Mouse (Mus musculus) CD4-positive, CD25-positive, alpha-beta regulatory T cell, adult 4 months (primary cell): ENCODE data around the gene Myo18b. TPM values are rescaled to one million over a fixed set of nuclear protein-coding genes. Genes with fewer than 3 reads are reported as not detected.

Experiments
- ATAC-seq: one replicate; pipeline ENCODE4 v1.8.0; 2017
- polyA plus RNA-seq, 2 experiments: library from polyadenylated mRNA; unstranded; fragments of 100-300 nt; shearing (Covaris generic); gene quantifications; one replicate each; pipeline ENCODE4 v1.2.1; 2017

Myo18b gene
- polyA plus RNA-seq, 2 experiments from 2014 or later: not detected

DNA sequence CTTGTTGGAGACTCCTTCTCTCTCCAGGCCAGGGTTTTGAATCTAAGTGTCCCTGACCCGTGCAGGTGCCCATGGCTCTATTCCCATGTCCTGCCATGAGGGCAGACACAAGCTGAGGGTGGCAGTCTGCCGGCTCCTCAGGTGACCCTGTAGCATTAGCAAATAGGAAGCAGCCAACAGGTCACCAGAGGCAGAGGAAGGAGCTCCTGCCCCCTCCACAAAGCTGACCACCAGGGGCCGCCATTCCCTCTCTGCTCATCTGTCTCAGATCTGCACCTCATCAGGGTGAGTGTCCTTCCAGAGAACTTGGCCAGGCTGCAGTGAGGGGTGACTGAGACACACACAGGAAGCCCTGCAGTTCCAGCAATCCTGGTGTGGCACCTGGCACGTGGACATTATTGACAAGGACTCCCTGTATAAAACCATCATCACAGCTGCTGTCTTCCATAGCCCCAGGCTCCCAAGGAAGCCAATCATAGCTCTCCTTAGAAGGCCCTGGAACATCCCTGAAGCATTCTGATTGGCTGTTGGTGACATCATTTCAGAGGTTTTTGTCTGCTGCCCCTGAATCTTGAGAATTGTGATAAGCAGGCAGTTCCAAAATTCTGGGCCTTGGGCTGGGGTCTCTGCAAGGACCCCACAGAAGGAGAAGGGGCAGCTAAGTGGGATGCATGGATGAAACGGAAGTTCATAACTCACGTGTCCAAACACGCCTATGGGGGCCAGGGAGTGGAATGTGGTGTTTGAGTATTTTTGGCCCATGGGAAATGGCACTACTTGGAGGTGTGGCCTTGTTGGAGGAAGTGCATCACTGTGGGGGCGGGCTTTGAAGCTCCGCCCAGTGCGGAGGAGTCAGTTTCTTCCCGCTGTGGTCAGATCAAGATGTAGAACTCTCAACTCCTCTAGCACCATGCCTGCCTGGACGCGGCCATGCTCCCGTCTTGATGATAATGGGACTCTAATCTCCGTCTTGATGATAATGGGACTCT is 104.1 kb downstream of the Myo18b start:
- ATAC-seq: no peak

DNA sequence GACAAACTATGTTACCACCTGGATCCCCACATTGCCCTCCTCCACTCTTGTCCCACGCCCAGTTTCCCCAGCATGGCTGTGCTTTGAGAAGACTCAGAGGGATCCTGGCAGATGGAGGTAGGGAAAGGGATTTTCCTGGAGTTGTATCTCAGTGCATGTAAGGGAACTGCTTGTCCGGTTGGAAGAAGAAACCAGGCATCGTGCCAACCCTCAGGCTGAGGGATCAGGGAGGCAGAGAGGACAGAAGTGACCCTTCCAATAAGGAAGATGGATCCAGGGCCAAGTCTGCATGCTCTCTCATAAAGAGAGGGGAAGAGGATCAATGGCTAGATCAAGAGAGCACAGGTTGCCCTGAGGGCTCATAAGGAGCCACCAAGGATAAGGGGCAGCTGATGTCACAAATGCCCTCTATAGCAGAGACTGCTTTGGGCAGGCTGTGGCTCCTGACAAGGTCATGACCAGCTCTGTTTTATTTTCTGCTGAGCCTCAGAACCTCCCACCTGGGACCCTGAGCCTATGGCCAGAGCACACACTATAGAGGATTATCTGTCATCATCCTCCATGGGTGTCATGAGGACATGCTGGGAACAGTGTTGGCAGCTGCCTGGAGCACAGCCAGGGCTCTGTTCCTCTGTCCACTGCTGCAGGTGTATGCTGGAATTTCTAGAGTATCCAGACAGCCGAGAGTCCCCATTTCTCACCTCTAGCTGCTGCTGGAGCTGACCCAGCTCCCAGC is 105.6 kb downstream of the Myo18b start:
- no peak for ATAC-seq

DNA sequence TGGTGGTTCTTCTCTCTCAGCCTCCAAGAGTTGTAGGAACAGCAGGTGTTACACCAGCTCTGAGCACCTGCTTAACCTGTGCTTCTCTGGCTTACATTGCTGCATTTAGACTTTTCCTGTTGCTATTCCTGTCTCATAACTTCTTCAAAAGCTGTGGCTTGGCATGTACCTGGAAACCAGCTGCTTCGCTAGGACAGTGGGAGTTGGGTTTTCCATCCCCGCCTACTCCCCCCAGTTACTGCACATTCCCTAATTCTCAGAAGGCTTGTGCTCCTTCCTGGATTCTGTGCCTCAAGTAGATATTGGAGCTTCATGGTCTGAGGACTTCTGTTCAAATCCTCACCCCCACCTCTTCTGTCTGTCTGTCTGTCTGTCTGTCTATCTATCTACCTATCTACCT is 107.7 kb downstream of the Myo18b start:
- ATAC-seq: no peak

DNA sequence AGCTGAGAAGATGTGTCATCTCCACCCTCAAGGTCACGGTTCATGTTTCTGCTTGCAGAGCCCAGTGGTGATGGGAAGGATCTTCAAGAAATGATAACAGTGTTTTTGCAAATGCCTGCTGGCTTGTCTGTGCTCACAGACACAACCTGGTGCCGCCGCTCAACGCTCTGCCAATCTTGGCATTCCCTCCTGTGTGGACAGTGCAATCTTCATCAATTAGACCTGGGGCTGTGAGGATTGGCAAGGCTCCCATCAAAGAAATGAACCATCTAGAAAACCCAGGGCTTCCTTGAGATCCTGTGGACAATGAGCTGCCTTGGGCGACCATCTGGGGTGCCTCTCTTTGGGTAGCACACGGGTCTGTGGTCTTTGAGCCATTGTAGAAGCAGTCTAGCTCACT is 109.4 kb downstream of the Myo18b start:
- ATAC-seq: no peak

DNA sequence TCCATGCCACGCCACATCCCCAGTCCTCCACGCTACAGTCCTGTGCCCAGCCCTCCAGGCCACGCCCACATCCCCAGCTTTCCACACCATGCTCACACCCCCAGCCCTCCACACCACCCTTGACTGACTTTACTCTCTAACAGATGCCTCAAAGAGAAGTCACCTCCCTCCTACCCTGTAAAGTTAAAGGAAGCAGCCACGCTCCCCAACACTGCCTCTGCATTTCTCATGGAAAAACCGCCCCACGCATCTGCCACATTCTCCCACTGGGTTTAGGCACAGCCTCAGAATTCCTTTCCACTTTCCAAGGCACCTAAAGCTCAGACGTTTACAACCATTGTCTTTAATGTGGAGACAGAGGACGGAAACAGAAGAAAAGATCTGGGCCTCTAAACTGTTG is 110.1 kb downstream of the Myo18b start:
- ATAC-seq: no peak

DNA sequence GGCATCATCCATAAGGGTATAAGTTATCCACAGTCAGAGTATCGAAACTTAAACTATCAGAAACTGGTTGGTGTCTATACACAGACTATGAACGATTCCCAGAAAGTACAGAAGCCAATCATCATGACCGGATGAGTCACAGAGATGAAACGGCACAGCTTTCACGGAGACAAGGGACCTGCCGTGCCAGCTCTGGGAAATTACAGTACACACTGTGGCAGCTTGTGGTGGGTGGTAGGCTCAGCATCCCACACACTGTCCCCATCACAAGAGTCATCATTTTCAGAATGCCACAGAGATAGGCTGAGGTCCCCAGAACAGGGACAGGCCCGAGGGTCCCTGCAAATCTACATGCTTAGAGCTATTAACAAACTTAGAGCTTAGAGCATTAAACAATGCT is 114.4 kb downstream of the Myo18b start:
- ATAC-seq: no peak

DNA sequence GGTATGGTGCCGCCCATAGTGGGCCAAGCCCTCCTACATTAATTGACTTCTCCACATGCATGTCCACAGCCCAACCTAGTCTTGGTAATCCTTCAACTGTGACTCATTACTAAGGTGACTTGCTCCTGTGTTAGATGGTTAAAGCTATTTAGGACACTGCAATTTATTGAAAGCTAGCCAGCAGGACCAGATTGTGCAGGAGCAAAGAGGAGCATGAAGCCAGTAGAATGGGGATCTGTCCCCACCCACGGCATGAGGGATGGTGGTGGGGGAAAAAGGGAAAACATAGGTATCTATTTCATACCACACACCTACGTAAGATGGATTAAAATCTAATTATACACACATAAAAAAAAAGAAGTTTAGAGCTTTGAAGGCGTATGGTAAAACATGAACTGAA is 114.9 kb downstream of the Myo18b start:
- ATAC-seq: no peak

DNA sequence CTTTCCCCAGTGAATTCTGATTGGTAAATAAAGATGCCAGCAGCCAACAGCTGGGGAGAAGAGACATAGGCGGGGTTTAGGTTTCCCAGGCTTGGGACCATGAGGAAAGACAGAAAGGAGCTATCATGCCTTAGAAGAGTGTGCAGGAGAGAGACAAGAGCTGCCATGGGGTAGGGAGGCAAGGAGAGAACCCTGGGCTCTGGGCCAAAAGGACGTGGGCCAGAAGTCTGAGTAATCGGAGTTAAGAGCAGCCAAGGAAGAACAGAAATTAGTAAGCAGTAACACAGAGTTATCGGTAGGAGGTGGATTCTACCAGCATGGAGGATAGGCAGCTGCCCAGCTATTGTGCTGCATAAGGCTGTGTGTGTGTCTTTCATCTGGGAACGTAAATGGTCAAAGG is 115.8 kb downstream of the Myo18b start:
- no peak for ATAC-seq

DNA sequence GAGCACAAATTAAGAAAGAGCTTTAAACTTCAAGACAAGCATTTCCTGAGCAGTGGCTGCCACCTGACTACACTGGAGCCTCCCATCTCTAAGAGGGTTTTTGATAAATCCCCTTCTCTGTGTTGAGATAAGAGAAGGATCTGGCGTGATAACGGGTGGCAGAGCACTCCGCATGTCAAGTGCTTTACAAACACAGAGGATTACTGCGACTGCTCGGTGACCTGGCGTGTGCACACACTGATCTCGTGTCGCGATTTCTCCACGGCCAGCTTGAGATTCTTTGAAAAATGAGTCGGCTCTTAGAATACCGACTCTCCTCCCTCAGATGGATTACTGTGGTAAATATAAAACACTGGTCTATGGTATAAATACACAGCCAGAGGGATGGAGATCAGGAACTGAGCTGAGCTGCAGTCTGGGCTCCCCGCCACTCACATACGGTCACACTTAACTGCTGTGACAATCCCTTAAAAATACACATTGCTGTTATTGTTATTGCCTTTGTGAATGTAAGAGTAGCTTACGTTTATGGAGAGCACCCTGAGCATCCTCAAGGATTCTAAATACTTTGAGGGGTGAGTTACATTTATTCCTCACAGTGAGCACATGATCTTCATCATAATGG is 119.3 kb downstream of the Myo18b start:
- ATAC-seq: no peak

DNA sequence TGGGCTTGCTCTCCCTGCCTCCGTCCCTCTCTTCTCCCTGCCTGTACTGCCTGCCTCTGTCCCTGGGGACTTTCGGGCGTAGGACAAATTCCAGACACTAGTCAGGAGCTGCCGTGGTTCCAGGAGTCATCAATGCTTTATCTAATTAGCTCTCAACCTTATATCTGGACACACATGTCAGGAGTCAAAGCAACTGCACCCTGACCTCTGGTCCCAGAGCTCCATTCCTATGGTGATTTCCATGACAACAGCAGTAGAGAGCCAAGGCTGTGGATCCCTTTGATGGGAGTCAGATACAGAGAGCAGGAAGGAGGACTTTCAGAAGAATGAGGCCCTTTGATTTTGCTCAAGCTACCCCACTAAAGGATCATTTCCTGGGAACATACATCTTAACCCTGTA is 122.7 kb downstream of the Myo18b start:
- ATAC-seq: no peak

DNA sequence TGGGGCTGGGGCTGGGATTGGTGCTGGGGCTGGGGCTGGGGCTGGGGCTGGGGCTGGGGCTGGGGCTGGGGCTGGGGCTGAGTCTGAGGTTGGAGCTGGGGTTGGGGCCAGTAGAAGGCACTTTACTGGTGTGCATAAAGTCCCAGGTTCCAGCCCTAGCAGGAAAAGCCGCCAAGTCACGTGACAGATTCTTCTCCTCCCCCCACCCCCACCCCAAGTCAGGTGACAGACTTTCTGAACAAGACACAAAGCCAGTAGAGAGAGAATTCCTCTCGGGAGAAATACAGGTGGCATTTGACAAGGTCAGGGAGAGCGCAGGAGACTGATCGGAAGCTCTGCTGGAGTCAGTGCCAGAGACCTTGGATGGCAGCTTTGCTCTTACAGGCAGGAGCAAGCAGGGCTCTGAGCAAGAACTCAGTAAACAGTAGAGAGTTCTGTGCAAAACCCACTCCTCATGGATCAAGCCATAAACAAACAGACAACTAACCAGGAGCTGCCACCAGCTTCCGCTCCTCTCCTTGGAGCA is 124.7 kb downstream of the Myo18b start:
- no peak for ATAC-seq

DNA sequence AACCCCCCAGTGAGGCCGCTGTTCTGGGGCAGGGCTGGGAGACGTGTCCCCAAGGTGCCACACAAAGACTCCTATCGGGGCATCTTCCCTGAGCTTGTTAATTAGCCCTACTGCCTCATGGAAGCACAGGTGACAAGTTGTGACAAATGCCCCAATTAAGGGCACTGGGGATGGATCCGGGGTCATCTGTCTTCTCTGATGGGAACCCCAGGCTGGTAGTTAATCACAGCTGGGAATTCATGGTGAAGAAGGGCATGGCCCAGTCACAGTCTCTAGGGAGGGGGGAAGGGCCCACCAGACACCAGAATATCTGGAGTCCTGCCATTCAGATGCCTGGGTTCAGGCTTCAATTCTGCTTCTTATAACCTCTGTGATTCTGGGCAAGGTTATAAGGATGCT is 126.4 kb downstream of the Myo18b start:
- ATAC-seq: no peak

DNA sequence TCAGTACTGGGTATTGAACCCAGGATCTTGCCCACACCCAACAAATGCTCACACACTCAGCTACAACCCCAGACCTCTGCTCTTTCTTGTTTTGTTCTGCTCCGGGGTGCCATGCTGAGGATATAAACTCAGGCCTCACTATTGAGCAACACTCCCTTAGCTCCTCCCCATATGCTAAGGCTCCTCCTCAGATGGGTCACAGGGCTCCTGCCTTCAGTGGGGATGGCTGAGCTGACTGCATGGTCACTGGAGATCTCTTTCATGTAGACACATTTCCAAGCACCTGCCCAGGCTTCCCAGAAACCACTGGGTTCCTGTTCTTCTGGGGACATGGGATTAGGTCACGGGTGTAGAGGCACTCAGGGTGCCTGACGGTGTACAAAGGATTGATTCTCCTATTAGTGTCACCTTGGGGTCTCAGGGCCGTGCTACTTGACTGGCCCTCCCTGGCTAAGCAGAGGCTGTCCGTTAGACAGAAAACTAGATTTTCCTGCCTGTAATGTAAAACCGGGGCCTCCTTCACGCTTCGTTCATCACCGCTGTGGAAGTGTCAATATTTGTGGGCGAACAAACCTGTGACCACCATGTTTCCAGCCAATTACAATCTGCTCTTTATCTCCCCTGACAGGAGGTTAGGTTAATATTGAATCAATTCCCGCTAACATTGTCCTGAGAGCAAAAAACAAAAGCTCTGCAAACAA is 127.0 kb downstream of the Myo18b start:
- no peak for ATAC-seq

DNA sequence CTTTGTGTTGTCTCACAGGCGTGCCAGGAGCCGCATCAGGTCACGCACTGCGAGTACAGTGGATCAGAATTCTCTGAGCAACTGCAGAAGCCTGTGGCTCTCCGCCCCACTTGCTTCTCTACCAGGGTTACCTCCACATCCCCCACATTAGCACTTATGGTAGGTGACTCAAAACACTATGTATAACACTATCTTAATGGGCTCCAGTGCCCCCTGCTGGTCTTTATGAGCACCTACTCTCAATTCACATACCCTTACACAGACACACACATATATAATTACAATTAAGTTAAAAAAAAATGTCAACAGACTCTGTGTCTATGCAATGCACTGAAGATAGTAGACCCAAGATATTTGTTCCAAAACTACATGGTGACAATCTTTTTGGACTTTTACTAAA is 127.6 kb downstream of the Myo18b start:
- ATAC-seq: no peak

DNA sequence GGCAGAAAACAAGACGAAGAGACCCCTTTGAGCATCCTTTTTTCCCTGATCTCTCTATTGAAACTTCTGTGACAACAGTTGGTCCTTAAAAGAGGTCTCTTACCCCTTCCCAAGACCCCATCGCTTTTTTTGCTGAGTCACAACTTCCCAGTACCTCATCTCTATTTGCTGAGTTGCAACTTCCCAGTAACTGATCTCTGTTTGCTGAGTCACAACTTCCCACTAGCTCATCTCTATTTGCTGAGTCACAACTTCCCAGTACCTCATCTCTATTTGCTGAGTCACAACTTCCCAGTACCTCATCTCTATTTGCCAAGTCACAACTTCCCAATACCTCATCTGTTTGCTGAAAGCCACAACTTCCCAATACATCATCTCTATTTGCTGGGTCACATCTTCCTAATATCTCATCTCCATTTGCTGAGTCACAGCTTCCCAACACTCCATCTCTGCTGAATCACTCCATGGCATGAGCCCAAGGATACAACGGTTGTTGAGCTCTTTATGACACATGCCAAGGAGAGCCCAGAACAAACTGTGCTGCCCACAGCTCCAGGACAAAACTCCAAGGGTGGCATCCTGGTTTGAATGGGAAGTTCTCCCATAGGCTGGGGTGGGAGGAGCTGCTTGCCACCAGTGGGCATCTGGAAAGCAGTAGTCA is 134.6 kb downstream of the Myo18b start:
- ATAC-seq: no peak

DNA sequence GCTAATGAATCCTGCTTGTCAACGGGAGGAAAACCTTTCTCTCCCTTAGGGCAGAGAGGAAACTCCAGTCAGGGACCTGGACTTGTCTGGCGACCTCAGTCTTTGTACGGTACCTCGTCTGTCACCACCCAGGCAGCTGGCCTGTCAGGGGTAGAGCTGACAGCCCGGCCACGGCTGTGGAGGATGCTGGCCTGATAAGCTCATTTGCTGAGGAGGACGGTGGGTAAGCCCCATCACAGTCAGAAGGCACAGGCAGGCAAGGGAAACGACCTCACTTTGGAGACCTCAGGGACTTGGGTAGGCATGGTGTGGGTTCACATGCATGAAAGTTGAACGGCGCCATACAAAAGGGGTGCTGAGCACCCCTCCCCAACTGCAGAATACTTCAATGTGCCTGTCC is 140.6 kb downstream of the Myo18b start:
- ATAC-seq: no peak

DNA sequence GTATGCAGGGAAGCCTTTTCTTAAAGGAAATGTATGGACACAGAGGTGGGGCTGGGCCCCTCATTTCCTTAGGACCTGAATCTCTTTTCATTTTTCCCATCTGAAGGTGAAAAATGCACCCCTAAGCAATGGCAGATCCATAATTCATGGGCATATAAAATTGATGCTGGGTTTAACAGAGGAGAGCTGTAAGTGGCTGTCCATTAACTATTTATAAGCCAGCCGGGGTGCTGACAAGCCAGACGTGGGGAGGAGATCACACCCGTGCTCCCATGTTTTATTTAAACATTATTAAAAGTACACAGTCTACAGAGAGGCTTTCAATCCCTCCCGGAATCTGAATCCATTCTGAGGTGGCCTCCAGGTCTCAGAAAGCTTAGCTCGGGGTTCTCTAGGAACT is 146.5 kb downstream of the Myo18b start:
- no peak for ATAC-seq

DNA sequence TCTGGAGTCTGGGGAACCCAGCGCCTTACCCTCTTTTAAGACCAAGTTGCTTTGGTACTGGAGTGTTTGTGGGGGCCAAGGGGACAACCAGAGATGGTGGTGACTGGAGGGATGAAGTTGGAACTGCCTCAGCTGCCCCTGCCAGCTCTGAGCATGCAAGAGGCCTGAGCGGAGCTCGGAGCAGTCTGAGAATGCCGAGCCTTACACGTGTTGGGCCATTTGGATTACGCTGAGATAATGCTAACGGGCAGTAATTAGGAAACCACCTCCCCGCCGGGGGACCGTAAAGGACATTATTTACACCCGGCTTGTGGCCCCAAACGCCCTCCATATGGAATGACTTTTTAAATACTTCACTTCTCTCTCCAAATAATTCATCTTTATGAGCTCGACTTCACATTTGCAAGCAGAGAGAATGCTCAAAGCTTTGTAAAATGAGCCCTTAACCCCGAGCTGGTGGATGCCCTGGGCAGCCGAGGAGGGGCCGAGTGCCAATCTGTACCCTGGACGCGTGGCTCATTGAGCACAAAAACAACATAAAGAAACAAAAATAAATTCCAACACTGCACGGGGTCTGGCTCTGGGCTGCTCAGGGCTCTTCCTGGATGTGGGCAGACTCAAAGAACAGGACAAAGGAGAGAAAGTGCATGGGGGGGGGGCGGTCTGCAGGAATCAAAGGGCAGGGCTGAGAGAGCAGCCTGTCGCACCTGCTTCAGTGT is 148.0 kb downstream of the Myo18b start:
- ATAC-seq: no peak

DNA sequence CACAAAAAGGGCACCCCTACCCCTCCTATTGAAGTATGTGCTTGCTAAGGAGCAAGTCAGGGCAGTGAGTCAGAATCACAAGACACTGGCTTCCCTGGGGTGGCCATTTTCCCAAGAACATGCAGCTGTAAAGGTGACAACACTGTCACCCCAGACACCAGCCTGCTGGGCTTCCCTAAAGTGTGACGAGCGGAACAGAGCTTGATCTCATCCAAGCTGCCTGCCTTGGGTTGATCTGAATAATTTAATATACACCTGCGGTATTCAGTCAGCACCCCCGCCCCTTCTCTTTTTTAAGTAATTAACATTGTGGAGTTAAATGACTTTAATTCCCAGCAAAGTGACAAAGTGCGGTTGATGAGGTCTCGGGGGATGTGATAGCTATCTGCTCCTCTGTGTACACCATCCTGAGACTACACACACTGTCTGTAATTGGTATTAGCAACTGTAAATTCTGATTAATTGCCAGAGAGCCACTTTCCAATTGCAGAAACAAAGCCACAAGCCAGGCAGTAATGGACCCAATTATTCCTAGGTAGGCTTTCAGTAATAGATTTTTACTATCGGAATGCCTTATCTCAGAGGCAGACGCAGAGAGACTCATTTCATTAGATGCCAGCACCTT is 148.7 kb downstream of the Myo18b start:
- no peak for ATAC-seq

DNA sequence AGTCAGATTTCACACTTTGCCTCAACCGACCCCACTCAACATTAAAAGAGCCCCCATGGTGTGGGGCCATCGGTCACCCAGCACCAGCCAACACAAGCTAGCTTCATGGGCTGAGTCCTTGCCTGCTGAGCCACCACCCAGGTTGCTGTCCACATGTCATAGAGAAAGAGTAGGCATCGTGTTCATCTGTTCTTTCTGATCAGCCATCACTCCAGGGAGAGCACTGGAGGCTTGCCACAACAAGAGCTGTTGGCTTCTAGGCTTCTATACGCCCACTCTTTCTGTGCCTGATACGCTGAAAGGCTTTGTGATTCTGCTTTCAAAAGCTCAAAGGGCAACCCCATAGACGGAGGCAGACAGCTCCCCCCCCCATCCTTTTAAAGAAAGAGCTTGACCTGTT is 151.0 kb downstream of the Myo18b start:
- no peak for ATAC-seq

DNA sequence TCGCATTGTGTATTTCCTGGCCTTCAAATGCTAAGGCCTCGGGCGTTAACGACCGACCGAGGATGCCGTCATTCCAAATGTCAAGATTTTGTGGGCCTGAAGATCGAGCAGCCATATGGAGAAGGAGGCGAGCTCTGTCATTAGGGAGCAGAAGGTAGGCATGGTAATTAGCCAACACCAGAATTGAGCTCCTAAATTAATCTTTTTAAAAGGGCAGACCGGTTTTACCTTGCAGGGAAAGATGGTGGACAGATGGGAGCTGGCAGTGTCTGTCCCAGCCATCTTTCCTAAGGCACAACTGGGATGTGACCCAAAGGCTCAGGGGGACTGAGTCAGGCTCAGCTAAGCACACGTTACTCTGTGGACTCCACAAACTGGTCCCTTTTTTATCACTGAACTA is 151.6 kb downstream of the Myo18b start:
- no peak for ATAC-seq
